In the genomic region with DNA sequence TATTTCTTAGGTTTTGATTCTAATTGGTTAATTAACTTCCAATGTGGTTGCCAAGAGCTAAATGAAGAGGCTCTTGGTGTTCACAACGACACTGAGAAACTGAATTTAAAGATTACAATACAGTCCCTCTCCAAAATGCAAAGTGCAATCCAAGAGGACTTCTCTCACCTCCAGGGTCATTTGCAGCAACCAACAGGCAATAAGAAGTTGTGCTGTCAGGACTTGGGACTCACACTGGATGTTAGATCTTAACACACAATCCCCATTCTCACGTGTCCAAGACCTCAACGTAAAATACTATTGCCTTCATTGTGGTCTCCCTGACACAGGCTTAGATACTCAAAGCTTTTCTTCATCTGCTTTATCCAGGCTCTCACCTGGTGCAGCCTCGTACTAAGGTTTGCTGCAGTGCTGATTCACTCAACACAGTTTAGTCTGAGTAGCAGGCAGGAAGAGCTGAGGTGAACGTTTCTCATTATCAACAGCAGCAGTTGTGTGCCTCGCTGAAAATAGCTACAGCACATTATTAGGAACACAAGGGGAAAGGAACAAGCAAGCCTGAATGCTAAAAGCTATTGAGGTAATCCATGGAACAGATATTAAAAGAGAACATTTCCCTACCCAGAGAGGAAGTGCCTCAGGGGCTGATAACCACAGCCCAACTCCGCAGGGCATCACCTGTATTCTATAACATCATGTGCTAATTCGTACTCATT, we compare ENCODE assay signal across 14 mouse cellular contexts.
"Had no signal": no experiment of that assay in that cellular context is flagged by ENCODE, and none has a peak within 500 bp of the region (broad histone marks: within the 10 kb centered on the region; RNA-seq: fewer than 3 reads in every experiment).

No protein-coding gene starts in this region.

- H3K27ac ChIP-seq: intestine, embryonic 15.5 days; limb, embryonic 15.5 days; liver, embryonic 12.5 days; macrophage; neural tube, embryonic 13.5 days had no signal

- H3K9ac ChIP-seq: intestine, embryonic 15.5 days; limb, embryonic 15.5 days; liver, embryonic 12.5 days; lung, embryonic 14.5 days; neural tube, embryonic 13.5 days had no signal

- H3K27me3 ChIP-seq: intestine, embryonic 15.5 days; limb, embryonic 15.5 days; liver, embryonic 12.5 days; neural tube, embryonic 13.5 days had no signal

- H3K36me3 ChIP-seq: intestine, embryonic 15.5 days; limb, embryonic 15.5 days; liver, embryonic 12.5 days; neural tube, embryonic 13.5 days had no signal

- H3K4me2 ChIP-seq: intestine, embryonic 15.5 days; limb, embryonic 15.5 days; liver, embryonic 12.5 days; lung, embryonic 14.5 days; neural tube, embryonic 13.5 days had no signal

- H3K4me1 ChIP-seq: intestine, embryonic 15.5 days; limb, embryonic 15.5 days; liver, embryonic 12.5 days; neural tube, embryonic 13.5 days had no signal

- H3K4me3 ChIP-seq: intestine, embryonic 15.5 days; limb, embryonic 15.5 days; liver, embryonic 12.5 days; neural tube, embryonic 13.5 days had no signal

- H3K9me3 ChIP-seq: intestine, embryonic 15.5 days; limb, embryonic 15.5 days; liver, embryonic 12.5 days; neural tube, embryonic 13.5 days had no signal

- ATAC-seq: intestine, embryonic 15.5 days; liver, embryonic 12.5 days had no signal

- DNase-seq: kidney, adult 18-20 months; kidney, postnatal 14 days; layer of hippocampus, adult 9-11 months; layer of hippocampus, postnatal 36 days; lung, embryonic 14.5 days; lung, postnatal 10 days; right cerebral cortex, postnatal 25 days; thymus, adult 18-20 months; thymus, postnatal 36 days had no signal
